Mouse (Mus musculus) bone marrow, adult 2 months (tissue): Measurements from ENCODE around the gene Tkt.

Source experiments
- CTCF ChIP-seq: fragments of 200-500 bp; IDR thresholded peaks from 2 replicates; pipeline ENCODE4 v1.5.1; 2011; ENCODE audit warnings: low read length, control low read depth; ENCODE audit not compliant: control insufficient read depth, insufficient read depth
- POLR2A ChIP-seq: fragments of 200-500 bp; IDR thresholded peaks from 2 replicates; pipeline ENCODE4 v1.6.1; 2011; ENCODE audit warnings: low read depth, mild to moderate bottlenecking, control low read depth, low read length, borderline replicate concordance; ENCODE audit not compliant: control insufficient read depth

- TF ChIP-seq POLR2A (no peak), CTCF (no peak)
These were observed 13.5 kb downstream of the Tkt start for GRCm38 (mm10) chr14:30561470-30562187.
